Mouse (Mus musculus): Measurements from ENCODE around the gene Gm26992.
A peak's percentile ranks its signal among the peaks of the same experiment; 100 is the strongest.

Gene Gm26992

DNA sequence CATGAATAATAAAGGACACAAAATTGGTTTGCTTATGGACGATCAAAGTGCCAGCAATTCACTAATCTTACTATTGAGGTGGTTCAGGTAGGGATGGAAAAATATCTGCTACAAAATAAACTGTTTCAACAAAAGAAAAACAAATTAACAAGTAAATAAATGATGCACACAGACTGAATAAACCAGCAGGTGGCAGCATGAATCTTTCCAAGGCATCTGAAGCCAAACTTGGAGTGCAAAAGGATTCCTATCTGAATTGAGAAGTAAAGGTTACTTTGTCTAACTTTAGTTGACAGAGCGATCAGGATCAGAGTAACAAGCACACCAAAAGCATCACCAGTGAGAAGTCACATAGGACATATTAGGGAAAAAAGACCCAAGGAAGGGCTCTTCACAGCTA lies 62.2 kb downstream of the Gm26992 start:
- peak; percentile 47 for DNase-seq (ENCODE audit: low spot score)

DNA sequence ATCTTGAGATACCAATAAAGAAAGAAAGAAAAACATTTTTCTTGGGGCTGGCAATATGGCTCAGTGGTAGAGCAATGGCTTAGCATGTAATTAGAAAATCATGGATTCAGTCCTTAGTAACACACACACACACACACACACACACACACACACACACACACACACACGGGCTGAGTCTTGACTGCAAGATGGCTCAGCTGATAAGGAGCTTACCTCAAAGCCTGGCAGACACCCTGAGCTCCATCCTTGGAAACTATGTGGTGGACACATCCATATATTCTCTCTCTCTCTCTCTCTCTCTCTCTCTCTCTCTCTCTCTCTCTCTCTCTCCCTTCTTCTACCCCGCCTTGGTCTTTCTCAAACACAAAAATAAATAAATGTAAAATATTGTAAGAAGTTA lies 69.0 kb downstream of the Gm26992 start:
- DNase-seq (ENCODE audit: low spot score): no peak

DNA sequence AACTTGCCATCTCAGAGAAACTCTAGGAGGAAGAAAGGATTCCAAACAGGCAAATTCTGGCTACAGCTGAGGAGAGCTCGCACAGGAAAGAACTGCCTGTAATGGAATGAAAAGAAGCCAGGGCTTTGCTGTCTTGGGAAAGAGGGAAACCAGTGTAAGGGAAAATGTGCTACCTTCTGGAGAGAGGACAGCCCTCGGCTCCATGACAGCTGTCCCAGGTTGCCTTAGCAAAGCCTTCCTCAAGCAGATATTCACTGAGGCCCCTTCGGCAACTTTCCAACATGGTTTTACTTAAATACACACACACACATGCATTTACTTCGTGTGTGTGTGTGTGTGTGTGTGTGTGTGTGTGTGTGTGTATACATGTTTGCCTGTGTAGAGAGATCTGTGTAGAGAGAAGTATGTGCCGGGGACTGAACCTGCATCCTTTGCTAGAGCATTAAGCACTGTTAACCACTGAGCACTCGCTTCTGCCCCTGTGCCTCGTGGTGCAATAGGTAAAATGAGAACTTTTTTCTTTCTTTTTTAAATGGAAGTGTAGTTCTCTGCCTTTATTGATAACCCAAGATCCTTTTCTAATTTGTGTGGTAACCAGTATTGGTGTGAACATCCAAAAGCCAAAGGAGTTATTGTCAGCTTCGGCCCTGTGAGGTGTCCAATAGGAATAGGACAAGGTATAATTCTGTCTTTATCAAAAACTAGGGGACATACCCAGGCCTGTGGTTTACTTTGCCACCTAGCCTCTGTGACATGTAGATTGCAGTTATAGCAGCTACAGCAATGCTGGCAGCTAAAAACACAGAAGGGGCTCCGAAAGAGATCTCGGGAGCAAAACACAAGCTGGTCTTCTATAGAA lies 70.8 kb downstream of the Gm26992 start:
- no peak for DNase-seq (ENCODE audit: low spot score)

DNA sequence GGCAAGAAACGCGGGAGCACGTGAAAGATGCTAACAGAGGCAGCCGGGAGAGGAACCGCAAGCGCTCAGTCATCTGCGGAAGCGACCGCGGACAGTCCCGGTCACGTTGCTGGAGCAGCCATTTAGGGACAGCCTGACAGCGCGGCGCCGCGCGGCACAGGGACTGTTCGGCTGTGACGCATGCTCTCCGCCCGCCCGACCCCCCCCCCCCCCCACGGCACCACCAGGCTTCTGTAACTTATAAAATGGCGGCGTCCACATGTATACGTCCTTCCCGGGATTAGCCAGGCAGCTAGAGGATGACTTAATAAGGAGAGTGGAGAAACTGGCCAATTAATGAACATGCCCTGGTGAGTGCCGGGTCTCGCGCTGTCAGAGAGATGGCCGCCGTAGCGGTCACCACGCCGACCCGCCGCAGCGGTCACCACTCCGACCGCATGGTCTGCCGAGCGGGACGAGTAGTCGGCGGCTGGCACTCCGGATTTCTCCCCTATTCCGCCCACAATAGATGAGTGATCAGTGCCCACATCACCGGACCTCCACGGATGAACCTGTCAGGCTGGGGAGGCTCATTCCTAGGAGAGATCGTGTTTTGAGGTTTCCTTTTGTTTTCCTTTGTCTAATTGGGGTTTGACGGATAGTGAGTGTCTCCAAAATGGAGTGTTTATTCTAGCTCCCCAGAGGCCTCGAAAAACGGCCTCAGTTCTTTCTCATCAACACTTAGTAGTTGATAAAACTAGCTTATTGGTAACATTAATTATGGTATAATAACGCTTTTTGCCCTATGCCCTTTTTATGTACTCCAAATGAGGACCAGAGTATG lies 71.8 kb downstream of the Gm26992 start:
- DNase-seq (ENCODE audit: low spot score): peak; percentile 64

GRCm38 (mm10) chrX:103499374-103499773 lies 77.6 kb downstream of the Gm26992 start:
- DNase-seq (ENCODE audit: low spot score): no peak

DNA sequence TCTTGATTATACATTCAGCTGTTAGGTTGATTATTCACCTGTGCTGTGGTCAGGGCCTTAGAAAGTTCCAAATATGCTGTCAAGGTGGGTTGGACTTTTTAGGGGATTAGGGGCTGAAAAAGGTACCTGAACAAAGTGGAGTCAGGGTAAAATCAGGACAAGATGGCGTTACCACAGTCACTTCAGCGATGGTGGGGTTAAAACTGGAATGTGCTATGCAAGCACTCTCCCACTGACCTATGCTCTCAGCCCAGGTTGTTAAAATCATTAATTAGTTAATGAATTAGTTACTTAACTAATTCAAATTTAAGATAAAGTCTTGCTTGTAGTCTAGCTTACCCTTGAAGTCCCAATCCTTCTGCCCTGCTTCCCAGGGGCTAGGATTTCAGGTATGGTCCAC lies 78.3 kb downstream of the Gm26992 start:
- DNase-seq (ENCODE audit: low spot score): no peak

DNA sequence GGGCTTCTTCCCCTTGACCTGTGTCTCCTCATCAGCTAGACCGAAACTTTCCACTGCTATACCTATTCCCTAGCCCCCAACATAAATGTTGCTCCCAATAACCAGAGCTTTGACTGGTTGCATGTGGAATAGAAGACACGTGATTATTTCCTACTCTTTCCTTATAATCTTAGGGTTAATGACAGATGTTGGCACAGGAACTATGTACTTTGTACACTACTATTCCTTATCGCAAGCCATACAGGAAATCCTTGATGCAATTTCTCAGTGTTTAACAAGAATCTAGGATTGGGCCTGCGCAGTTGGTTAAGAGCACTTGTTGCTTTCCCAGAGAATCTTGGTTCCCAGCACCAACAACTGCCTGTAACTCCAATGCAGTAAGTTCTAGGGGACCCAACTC lies 86.4 kb downstream of the Gm26992 start:
- no peak for DNase-seq (ENCODE audit: low spot score)

GRCm38 (mm10) chrX:103509168-103510019 lies 87.6 kb downstream of the Gm26992 start:
- no peak for DNase-seq (ENCODE audit: low spot score)

- DNase-seq (ENCODE audit: low spot score): no peak
Measured at GRCm38 (mm10) chrX:103514782-103515181, 93.0 kb downstream of the Gm26992 start.

- DNase-seq (ENCODE audit: low spot score): no peak
Measured at GRCm38 (mm10) chrX:103515346-103515745, 93.5 kb downstream of the Gm26992 start.

- no peak for DNase-seq (ENCODE audit: low spot score)
Measured at GRCm38 (mm10) chrX:103518798-103519197, 97.0 kb downstream of the Gm26992 start.

GRCm38 (mm10) chrX:103519547-103519946 lies 97.7 kb downstream of the Gm26992 start:
- DNase-seq (ENCODE audit: low spot score): no peak

- no peak for DNase-seq (ENCODE audit: low spot score)
Measured at GRCm38 (mm10) chrX:103521221-103521716, 99.5 kb downstream of the Gm26992 start.

GRCm38 (mm10) chrX:103529185-103529584 lies 107.4 kb downstream of the Gm26992 start:
- peak; percentile 78 for DNase-seq (ENCODE audit: low spot score)

All from testis, postnatal 10 days (tissue).